Mouse (Mus musculus): ENCODE data around the gene Vpreb1.

Gene Vpreb1

GRCm38 (mm10) chr16:16855541-16855940 is 15.1 kb downstream of the Vpreb1 start:
- no peak for DNase-seq (ENCODE audit: low read depth, low spot score)

GRCm38 (mm10) chr16:16854836-16855235 is 15.8 kb downstream of the Vpreb1 start:
- no peak for DNase-seq (ENCODE audit: low read depth, low spot score)

- DNase-seq (ENCODE audit: low read depth, low spot score), result no peak
These were observed 18.2 kb downstream of the Vpreb1 start for GRCm38 (mm10) chr16:16852411-16852810.

GRCm38 (mm10) chr16:16849196-16849595 is 21.4 kb downstream of the Vpreb1 start:
- DNase-seq (ENCODE audit: low read depth, low spot score), result no peak

GRCm38 (mm10) chr16:16829671-16830070 is 41.0 kb downstream of the Vpreb1 start:
- no peak for DNase-seq (ENCODE audit: low read depth, low spot score)

- DNase-seq (ENCODE audit: low read depth, low spot score), result no peak
These were observed 41.7 kb downstream of the Vpreb1 start, which contains the start of gene Spag6l for GRCm38 (mm10) chr16:16828757-16829615. Gene Spag6l (minus strand): TSS chr16:16829456.

- DNase-seq (ENCODE audit: low read depth, low spot score), result no peak
These were observed 44.4 kb downstream of the Vpreb1 start for GRCm38 (mm10) chr16:16826223-16826622.

- no peak for DNase-seq (ENCODE audit: low read depth, low spot score)
These were observed 45.2 kb downstream of the Vpreb1 start for GRCm38 (mm10) chr16:16825476-16825875.
